Mouse (Mus musculus): ENCODE results near the gene H2-Aa. TPM values are rescaled to one million over a fixed set of nuclear protein-coding genes. Genes with fewer than 3 reads are reported as not detected.
A peak's percentile ranks its signal among the peaks of the same experiment; 100 is the strongest.

H2-Aa gene
- polyA plus RNA-seq, 1 experiment from 2014 or later: 3.3 TPM

DNA sequence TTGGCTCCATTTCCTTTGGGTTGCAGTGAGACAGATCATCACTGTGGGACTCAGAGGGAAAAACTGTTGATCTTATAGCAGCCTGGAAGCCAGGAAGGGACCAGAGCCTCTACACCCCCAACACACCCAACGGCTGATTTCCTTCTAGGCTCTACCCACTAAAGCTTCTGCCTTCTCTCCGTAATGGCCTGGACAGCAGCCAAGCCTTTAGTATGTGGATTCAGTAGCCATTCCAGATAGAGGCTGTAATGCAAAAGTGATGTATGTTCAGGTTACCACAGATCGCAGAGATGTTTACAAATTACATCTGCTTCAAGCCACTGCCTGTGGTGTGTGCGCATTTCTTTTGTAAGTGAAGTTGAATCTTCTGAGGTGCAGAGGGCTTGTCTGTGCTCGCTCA is 27.1 kb downstream of the H2-Aa start:
- Histone ChIP-seq H3K9me3 (ENCODE audit: low read length) (no peaks in the 10 kb centered on the region), H3K9ac (replicated peaks; ENCODE audit: low read length) (no peak overlapping the region), H3K36me3 (ENCODE audit: insufficient read depth, low read length) (no peaks in the 10 kb centered on the region), H3K4me1 (ENCODE audit: insufficient read depth, low read length) (peaks cover 22% of the 10 kb centered on the region), H3K4me2 (replicated peaks; ENCODE audit: low read depth, low read length) (no peak overlapping the region), H3K27ac (ENCODE audit: low read length) (no peak overlapping the region), H3K4me3 (ENCODE audit: low read length) (no peak overlapping the region), H3K27me3 (ENCODE audit: insufficient read depth, low read length) (peaks cover 21% of the 10 kb centered on the region; the same call in 1 of the 2 replicates)
- no peak for ATAC-seq (ENCODE audit: low FRiP score, low TSS enrichment)
- WGBS: 67% methylated on average over 5 of the region's 5 CpGs

- ATAC-seq (ENCODE audit: low FRiP score, low TSS enrichment): no peak
- no peaks in the 10 kb centered on the region for H3K36me3 ChIP-seq (ENCODE audit: insufficient read depth, low read length)
- WGBS: 70% methylated on average over 11 of the region's 11 CpGs
- H3K27me3 ChIP-seq (ENCODE audit: insufficient read depth, low read length): peaks cover 12% of the 10 kb centered on the region; the same call in 1 of the 2 replicates
- no peak within 1 kb of the TSS for H3K4me2 ChIP-seq (replicated peaks; ENCODE audit: low read depth, low read length)
- no peak within 1 kb of the TSS for H3K4me3 ChIP-seq (ENCODE audit: low read length)
- H3K9ac ChIP-seq (replicated peaks; ENCODE audit: low read length): no peak within 1 kb of the TSS
- no peaks in the 10 kb centered on the region for H3K9me3 ChIP-seq (ENCODE audit: low read length)
- 0 out of 2 replicates have a peak, but pooled peaks cover 3% of the 10 kb centered on the region for H3K4me1 ChIP-seq (ENCODE audit: insufficient read depth, low read length)
- H3K27ac ChIP-seq (ENCODE audit: low read length): no peak within 1 kb of the TSS
Observed at GRCm38 (mm10) chr17:34257594-34258375, 29.8 kb downstream of the H2-Aa start, which contains the start of gene H2-Ab1. H2-Ab1 (plus strand) TSS chr17:34257689.

GRCm38 (mm10) chr17:34256501-34256900 is 31.1 kb downstream of the H2-Aa start:
- Histone ChIP-seq H3K27ac (ENCODE audit: low read length) (no peak overlapping the region), H3K36me3 (ENCODE audit: insufficient read depth, low read length) (no peaks in the 10 kb centered on the region), H3K4me3 (ENCODE audit: low read length) (no peak overlapping the region), H3K27me3 (ENCODE audit: insufficient read depth, low read length) (peaks cover 3% of the 10 kb centered on the region; the same call in 1 of the 2 replicates), H3K4me1 (ENCODE audit: insufficient read depth, low read length) (peaks cover 3% of the 10 kb centered on the region; the same call in 1 of the 2 replicates), H3K4me2 (replicated peaks; ENCODE audit: low read depth, low read length) (no peak overlapping the region), H3K9ac (replicated peaks; ENCODE audit: low read length) (no peak overlapping the region), H3K9me3 (ENCODE audit: low read length) (no peaks in the 10 kb centered on the region)
- ATAC-seq (ENCODE audit: low FRiP score, low TSS enrichment): no peak
- WGBS: 83% methylated on average over 5 of the region's 5 CpGs

GRCm38 (mm10) chr17:34251666-34252065 is 36.0 kb downstream of the H2-Aa start:
- Histone ChIP-seq H3K4me1 (ENCODE audit: insufficient read depth, low read length) (no peaks in the 10 kb centered on the region; the same call in 1 of the 2 replicates), H3K4me2 (replicated peaks; ENCODE audit: low read depth, low read length) (no peak overlapping the region), H3K9me3 (ENCODE audit: low read length) (no peaks in the 10 kb centered on the region), H3K9ac (replicated peaks; ENCODE audit: low read length) (no peak overlapping the region), H3K27ac (ENCODE audit: low read length) (no peak overlapping the region), H3K4me3 (ENCODE audit: low read length) (no peak overlapping the region), H3K27me3 (ENCODE audit: insufficient read depth, low read length) (no peaks in the 10 kb centered on the region), H3K36me3 (ENCODE audit: insufficient read depth, low read length) (no peaks in the 10 kb centered on the region)
- peak; percentile 90 for ATAC-seq (ENCODE audit: low FRiP score, low TSS enrichment)
- 33% methylated on average over 4 of the region's 4 CpGs for WGBS

DNA sequence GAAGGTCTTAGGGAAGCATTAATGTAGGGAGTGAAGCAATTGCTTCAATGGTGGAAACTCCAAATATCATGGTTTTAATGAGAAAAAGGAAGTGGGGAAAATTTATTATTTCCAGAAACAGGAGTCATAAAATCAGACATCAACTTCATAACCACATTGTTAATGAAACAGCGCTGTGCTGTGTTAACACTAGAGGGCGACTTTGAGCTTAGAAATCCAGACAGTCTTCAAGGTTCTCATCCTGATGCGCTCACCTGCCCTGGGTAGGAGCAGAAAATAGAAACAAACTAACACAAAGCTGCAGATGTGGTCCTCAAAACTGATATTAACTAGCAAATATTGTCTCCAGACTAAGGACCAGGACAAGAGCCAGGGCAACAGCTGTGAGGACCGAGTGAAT is 37.7 kb downstream of the H2-Aa start:
- no peak overlapping the region for H3K27ac ChIP-seq (ENCODE audit: low read length)
- no peak overlapping the region for H3K9ac ChIP-seq (replicated peaks; ENCODE audit: low read length)
- 18% methylated on average over 4 of the region's 4 CpGs for WGBS
- no peaks in the 10 kb centered on the region for H3K36me3 ChIP-seq (ENCODE audit: insufficient read depth, low read length)
- no peaks in the 10 kb centered on the region for H3K9me3 ChIP-seq (ENCODE audit: low read length)
- H3K27me3 ChIP-seq (ENCODE audit: insufficient read depth, low read length): no peaks in the 10 kb centered on the region
- ATAC-seq (ENCODE audit: low FRiP score, low TSS enrichment): no peak
- H3K4me3 ChIP-seq (ENCODE audit: low read length): no peak overlapping the region
- no peak overlapping the region for H3K4me2 ChIP-seq (replicated peaks; ENCODE audit: low read depth, low read length)
- H3K4me1 ChIP-seq (ENCODE audit: insufficient read depth, low read length): no peaks in the 10 kb centered on the region; the same call in 1 of the 2 replicates

- H3K36me3 ChIP-seq (ENCODE audit: insufficient read depth, low read length): no peaks in the 10 kb centered on the region
- H3K4me1 ChIP-seq (ENCODE audit: insufficient read depth, low read length): no peaks in the 10 kb centered on the region; the same call in 1 of the 2 replicates
- H3K9ac ChIP-seq (replicated peaks; ENCODE audit: low read length): no peak overlapping the region
- no peak overlapping the region for H3K27ac ChIP-seq (ENCODE audit: low read length)
- no peaks in the 10 kb centered on the region for H3K27me3 ChIP-seq (ENCODE audit: insufficient read depth, low read length)
- WGBS: 45% methylated on average over 3 of the region's 3 CpGs
- no peak for ATAC-seq (ENCODE audit: low FRiP score, low TSS enrichment)
- H3K4me3 ChIP-seq (ENCODE audit: low read length): no peak overlapping the region
- H3K9me3 ChIP-seq (ENCODE audit: low read length): no peaks in the 10 kb centered on the region
- H3K4me2 ChIP-seq (replicated peaks; ENCODE audit: low read depth, low read length): no peak overlapping the region
Observed at GRCm38 (mm10) chr17:34249361-34249760, 38.3 kb downstream of the H2-Aa start.

DNA sequence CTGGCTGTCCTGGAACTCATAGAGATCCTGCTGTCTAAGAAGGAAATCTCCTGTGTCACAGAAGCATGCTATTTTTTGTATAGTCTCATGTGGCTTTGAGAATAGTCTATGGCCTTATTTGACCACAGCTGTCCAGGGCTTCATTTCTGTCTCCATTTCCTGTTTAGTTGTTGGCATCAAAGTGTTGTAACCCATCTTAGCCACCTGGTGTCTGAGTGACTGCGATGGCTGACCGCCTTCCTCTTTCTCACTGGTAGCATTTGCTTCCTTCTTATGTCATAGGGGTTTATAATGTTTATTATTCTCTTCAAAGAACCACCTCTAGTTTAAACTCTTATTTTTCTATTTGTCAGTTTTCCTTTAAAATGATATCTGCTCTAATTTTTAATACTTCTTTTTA is 38.9 kb downstream of the H2-Aa start:
- Histone ChIP-seq H3K4me1 (ENCODE audit: insufficient read depth, low read length) (no peaks in the 10 kb centered on the region; the same call in 1 of the 2 replicates), H3K27ac (ENCODE audit: low read length) (no peak overlapping the region), H3K4me2 (replicated peaks; ENCODE audit: low read depth, low read length) (no peak overlapping the region), H3K9ac (replicated peaks; ENCODE audit: low read length) (no peak overlapping the region), H3K36me3 (ENCODE audit: insufficient read depth, low read length) (no peaks in the 10 kb centered on the region), H3K9me3 (ENCODE audit: low read length) (no peaks in the 10 kb centered on the region), H3K4me3 (ENCODE audit: low read length) (no peak overlapping the region), H3K27me3 (ENCODE audit: insufficient read depth, low read length) (no peaks in the 10 kb centered on the region)
- ATAC-seq (ENCODE audit: low FRiP score, low TSS enrichment): no peak
- 64% methylated on average over 2 of the region's 2 CpGs for WGBS

DNA sequence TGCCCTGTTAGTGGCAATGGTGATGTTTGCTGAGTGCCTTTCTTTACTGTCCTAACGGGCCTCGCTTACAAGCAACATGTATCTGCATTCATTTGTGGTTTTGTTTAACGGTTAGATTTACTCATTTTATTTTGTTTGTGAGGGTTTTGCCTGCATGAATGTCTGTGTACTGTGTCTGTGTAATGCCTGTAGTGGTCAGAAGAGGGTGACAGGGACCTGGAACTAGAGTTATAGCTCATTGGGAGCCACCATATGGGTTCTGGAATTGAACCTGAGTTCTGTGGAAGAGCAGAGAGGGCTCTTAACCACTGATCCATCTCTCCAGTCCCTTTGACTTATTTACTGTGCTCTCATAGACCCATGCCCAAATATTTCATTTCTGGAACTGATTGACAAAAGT is 40.6 kb downstream of the H2-Aa start:
- WGBS: 91% methylated on average over 3 of the region's 3 CpGs
- H3K4me1 ChIP-seq (ENCODE audit: insufficient read depth, low read length): no peaks in the 10 kb centered on the region; the same call in 1 of the 2 replicates
- H3K4me2 ChIP-seq (replicated peaks; ENCODE audit: low read depth, low read length): no peak overlapping the region
- no peak overlapping the region for H3K9ac ChIP-seq (replicated peaks; ENCODE audit: low read length)
- no peak overlapping the region for H3K27ac ChIP-seq (ENCODE audit: low read length)
- no peaks in the 10 kb centered on the region for H3K27me3 ChIP-seq (ENCODE audit: insufficient read depth, low read length)
- H3K9me3 ChIP-seq (ENCODE audit: low read length): no peaks in the 10 kb centered on the region
- H3K36me3 ChIP-seq (ENCODE audit: insufficient read depth, low read length): no peaks in the 10 kb centered on the region
- no peak overlapping the region for H3K4me3 ChIP-seq (ENCODE audit: low read length)
- no peak for ATAC-seq (ENCODE audit: low FRiP score, low TSS enrichment)

- H3K27ac ChIP-seq (ENCODE audit: low read length): no peak overlapping the region
- H3K4me3 ChIP-seq (ENCODE audit: low read length): no peak overlapping the region
- H3K27me3 ChIP-seq (ENCODE audit: insufficient read depth, low read length): no peaks in the 10 kb centered on the region
- no peaks in the 10 kb centered on the region for H3K4me1 ChIP-seq (ENCODE audit: insufficient read depth, low read length)
- H3K9ac ChIP-seq (replicated peaks; ENCODE audit: low read length): no peak overlapping the region
- ATAC-seq (ENCODE audit: low FRiP score, low TSS enrichment): no peak
- no peak overlapping the region for H3K4me2 ChIP-seq (replicated peaks; ENCODE audit: low read depth, low read length)
- no peaks in the 10 kb centered on the region for H3K36me3 ChIP-seq (ENCODE audit: insufficient read depth, low read length)
- WGBS: 82% methylated on average over 4 of the region's 4 CpGs
- H3K9me3 ChIP-seq (ENCODE audit: low read length): 0 out of 2 replicates have a peak, but pooled peaks cover 4% of the 10 kb centered on the region
Observed at GRCm38 (mm10) chr17:34244656-34245055, 43.0 kb downstream of the H2-Aa start.

DNA sequence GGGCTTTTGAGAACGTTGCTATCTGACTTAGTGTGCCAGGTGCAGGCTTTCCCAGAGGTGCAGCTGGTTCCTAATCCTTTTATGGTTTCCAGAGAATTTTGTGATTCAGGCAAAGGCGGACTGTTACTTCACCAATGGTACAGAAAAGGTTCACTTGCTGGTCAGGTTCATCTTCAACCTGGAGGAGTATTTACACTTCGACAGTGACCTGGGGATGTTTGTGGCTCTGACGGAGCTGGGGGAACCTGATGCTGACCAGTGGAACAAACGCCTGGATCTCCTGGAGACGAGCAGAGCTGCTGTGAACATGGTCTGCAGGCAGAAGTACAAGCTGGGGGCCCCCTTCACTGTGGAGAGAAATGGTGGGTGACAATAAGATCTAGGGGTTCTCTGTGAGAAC is 46.7 kb downstream of the H2-Aa start:
- Histone ChIP-seq H3K4me3 (ENCODE audit: low read length) (no peak overlapping the region), H3K9me3 (ENCODE audit: low read length) (0 out of 2 replicates have a peak, but pooled peaks cover 4% of the 10 kb centered on the region), H3K27ac (ENCODE audit: low read length) (no peak overlapping the region), H3K27me3 (ENCODE audit: insufficient read depth, low read length) (no peaks in the 10 kb centered on the region), H3K36me3 (ENCODE audit: insufficient read depth, low read length) (no peaks in the 10 kb centered on the region), H3K4me2 (replicated peaks; ENCODE audit: low read depth, low read length) (no peak overlapping the region), H3K9ac (replicated peaks; ENCODE audit: low read length) (no peak overlapping the region), H3K4me1 (ENCODE audit: insufficient read depth, low read length) (no peaks in the 10 kb centered on the region)
- WGBS: 75% methylated on average over 6 of the region's 6 CpGs
- no peak for ATAC-seq (ENCODE audit: low FRiP score, low TSS enrichment)

Measured in kidney, embryonic 16.5 days (tissue).